Mouse (Mus musculus): ENCODE results near the gene Eva1a.
A peak's percentile ranks its signal among the peaks of the same experiment; 100 is the strongest.

The Eva1a gene

GRCm38 (mm10) chr6:82066515-82067081 is 25.8 kb downstream of the Eva1a start:
- DNase-seq (ENCODE audit: low spot score), result no peak

GRCm38 (mm10) chr6:82070459-82070858 is 29.6 kb downstream of the Eva1a start:
- DNase-seq (ENCODE audit: low spot score), result no peak

DNA sequence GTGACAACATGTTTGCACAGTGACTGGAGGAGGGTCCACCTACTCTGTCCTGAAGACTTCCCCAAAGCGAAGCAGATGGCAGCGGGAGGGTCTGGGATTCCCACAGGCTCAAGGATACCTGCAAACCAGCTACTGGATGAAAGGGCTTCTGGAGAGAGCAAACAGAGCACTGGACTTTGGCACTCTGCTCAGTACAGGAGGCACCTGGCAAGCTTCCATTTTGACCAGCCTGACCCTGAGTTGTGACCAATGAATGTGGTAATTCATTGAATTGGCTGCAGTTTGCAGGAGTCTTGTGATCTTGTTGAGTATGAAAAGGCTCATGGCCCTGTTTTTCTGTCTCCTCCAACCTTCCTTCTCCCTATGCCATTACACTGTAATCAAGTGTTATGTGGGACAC is 32.2 kb downstream of the Eva1a start:
- DNase-seq (ENCODE audit: low spot score), result no peak

GRCm38 (mm10) chr6:82073567-82073966 is 32.7 kb downstream of the Eva1a start:
- DNase-seq (ENCODE audit: low spot score), result no peak

DNA sequence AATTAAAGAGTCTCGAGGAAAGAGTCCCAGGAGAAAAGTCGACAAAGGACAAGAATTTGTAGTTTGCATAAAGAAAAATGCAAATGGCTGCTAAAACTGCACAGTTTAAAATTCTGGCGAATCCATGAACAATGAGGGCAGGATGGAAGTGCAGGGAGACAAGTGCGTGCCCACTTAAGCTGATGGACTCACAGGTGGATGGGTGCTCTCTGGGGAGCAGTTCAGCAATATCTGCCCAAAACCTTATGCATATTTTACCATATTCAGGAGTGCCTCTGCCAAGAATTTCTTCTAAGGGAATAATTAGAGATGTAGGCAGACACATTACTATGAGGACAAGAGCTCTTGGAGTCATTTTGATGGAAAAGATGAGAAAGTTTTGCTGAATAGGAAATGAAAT is 35.5 kb downstream of the Eva1a start:
- DNase-seq (ENCODE audit: low spot score), result no peak

DNA sequence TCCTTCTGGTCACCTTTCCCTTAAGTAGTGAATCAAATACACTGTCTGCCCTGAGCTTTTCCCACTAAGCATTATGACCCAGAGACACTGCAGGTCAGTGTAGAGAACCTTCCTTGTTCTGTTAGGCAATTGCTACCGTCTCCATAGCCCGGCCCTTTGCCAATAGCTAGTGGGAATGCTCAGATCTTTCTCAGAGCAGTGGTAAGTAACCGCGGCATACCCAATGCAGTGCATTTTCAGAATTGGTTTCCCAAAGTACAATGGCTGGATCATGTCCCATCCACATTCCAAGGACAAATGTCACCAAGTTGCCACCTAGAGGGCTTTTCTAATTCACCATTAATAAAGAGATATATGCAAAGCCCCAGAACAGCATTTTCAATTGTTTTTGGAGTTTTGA is 38.0 kb downstream of the Eva1a start:
- no peak for DNase-seq (ENCODE audit: low spot score)

GRCm38 (mm10) chr6:82083655-82084054 is 42.8 kb downstream of the Eva1a start:
- no peak for DNase-seq (ENCODE audit: low spot score)

- DNase-seq (ENCODE audit: low spot score), result no peak
Observed at GRCm38 (mm10) chr6:82084235-82084634, 43.4 kb downstream of the Eva1a start.

GRCm38 (mm10) chr6:82085313-82085908 is 44.6 kb downstream of the Eva1a start:
- no peak for DNase-seq (ENCODE audit: low spot score)

DNA sequence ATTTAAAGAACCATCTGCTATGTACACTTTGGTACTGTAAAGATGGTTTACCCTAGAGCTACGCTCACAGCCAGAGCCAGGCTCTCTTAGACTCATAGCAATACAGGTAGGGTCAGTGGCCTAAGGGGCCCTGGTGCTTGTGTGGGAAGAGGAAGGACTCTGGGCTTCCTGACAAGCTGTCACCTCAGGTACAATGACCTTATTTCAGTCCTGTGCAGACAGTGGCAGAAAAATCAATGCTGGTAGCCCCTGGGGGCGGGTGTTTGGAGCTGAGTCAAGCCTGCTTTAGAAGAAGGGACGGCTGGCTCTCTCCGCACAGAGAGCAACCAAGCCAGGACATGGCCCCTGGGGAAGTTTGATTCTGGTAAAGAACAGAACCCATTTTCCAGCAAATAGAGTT is 47.3 kb downstream of the Eva1a start:
- DNase-seq (ENCODE audit: low spot score), result no peak

GRCm38 (mm10) chr6:82091773-82092172 is 50.9 kb downstream of the Eva1a start:
- no peak for DNase-seq (ENCODE audit: low spot score)

GRCm38 (mm10) chr6:82097705-82098104 is 56.9 kb downstream of the Eva1a start:
- no peak for DNase-seq (ENCODE audit: low spot score)

- no peak for DNase-seq (ENCODE audit: low spot score)
Observed at GRCm38 (mm10) chr6:82098456-82098855, 57.6 kb downstream of the Eva1a start.

DNA sequence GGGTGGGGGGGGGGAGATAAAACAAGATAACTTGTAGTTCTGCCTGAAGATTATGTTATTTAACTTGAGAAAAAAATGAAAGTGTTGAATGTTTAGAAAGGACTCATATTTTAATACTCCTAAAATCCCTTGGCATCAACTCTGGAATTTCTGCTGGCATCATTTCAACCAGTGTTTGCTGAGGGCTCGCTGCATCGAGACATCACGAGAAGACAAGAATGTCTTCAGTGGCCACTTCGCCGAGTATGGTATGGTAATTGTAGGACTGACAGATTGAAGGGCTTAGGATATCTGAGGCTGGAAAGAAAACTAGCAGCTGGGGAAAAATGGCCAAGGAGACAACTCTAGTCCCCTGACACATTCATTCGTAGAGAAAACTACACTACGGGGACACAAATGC is 69.6 kb downstream of the Eva1a start:
- no peak for DNase-seq (ENCODE audit: low spot score)

DNA sequence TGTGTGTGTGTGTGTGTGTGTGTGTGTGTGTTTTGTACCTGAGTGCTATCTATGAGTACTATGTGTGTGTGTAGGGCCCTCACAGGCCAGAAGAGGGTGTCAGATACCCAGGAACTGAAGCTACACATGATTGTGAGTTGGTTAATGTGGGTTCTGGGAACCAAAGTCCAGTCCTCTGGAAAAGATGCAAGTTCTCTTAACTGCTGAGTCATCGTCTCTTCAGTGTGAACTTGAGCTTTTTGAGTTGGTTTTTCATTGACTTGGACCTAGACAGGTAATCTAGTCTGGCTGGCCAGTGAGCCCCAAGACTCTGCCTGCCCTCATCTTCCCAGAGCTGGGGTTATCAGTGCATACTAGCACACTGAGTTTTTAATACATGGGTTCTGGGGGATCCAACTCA is 70.3 kb downstream of the Eva1a start:
- no peak for DNase-seq (ENCODE audit: low spot score)

DNA sequence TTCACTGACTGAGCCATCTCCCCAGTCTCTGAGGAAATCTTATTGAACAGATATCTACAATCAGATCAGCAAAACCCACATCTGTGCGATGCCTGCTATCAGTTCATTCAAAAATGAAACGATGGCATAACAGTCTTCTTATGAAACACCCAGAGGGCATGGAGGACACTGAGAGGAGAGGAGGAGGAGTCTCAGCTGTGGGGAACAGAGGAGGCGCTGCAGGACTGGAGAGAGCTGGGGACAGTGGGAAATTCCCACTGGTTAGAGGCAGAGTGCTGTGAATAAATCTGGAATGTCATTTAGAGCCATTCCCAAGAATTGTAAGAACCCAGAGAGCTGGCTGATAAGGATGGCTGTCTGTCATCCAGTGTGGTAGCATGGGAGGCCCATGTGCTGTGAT is 70.7 kb downstream of the Eva1a start:
- no peak for DNase-seq (ENCODE audit: low spot score)

- no peak for DNase-seq (ENCODE audit: low spot score)
Observed at GRCm38 (mm10) chr6:82112127-82113090, 71.6 kb downstream of the Eva1a start.

- DNase-seq (ENCODE audit: low spot score), result no peak
Observed at GRCm38 (mm10) chr6:82115335-82115965, 74.6 kb downstream of the Eva1a start.

GRCm38 (mm10) chr6:82116176-82116575 is 75.3 kb downstream of the Eva1a start:
- DNase-seq (ENCODE audit: low spot score), result no peak

- no peak for DNase-seq (ENCODE audit: low spot score)
Observed at GRCm38 (mm10) chr6:82117871-82118270, 77.0 kb downstream of the Eva1a start.

- peak; percentile 49 for DNase-seq (ENCODE audit: low spot score)
Observed at GRCm38 (mm10) chr6:82119322-82120162, 78.7 kb downstream of the Eva1a start.

- DNase-seq (ENCODE audit: low spot score), result no peak
Observed at GRCm38 (mm10) chr6:82125134-82125533, 84.3 kb downstream of the Eva1a start.

Measured in testis, postnatal 14 days (tissue).